Mouse (Mus musculus): ENCODE measurements around the gene Gm12569.

GRCm38 (mm10) chr11:51207758-51208157 lies 12.5 kb upstream of the Gm12569 start:
- TF ChIP-seq GATA1 (IDR thresholded peaks at IDR 0.05; ENCODE audit: borderline replicate concordance, low read length) = no peak
- no peak for TF ChIP-seq FLI1 (IDR thresholded peaks at IDR 0.05; ENCODE audit: low read length)
